Mouse (Mus musculus): ENCODE results near the gene Slc25a24.

DNA sequence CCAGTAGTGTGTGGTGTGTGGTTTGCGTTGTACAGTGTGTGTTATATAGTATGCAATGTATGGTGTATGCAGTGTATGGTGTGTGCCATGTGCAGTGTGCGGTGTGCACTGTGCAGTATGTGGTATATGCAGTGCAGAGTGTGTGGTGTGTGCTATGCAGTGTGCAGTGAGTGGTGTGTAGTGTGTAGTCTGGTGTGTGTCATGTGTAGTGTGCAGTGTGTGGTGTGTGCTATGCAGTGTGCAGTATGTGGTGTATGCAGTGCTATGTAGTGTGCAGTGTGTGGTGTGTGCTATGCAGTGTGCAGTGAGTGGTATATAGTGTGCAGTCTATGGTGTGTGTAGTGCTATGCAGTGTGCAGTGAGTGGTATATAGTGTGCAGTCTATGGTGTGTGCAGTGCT is 38.5 kb upstream of the Slc25a24 start:
- TF ChIP-seq POLR2A (IDR thresholded peaks at IDR 0.05; ENCODE audit: low read depth, low read length) (no peak), CTCF (IDR thresholded peaks at IDR 0.05; ENCODE audit: extremely low read depth, insufficient read depth, insufficient read length, insufficient replicate concordance) (no peak)

Measured in spleen, adult 2 months (tissue).